Mouse (Mus musculus) testis, postnatal 14 days (tissue): ENCODE measurements around the gene Rpl19.

Experiments
- DNase-seq: peaks from one replicate; pipeline ENCODE4 v3.0.0; 2021; ENCODE audit warnings: low spot score

Gene Rpl19

GRCm38 (mm10) chr11:98052989-98053834, 26.7 kb downstream of the Rpl19 start, which contains the start of gene Stac2:
TSS of gene Stac2 (minus strand) at chr11:98053462.
- peak; percentile 85 for DNase-seq

- DNase-seq, result no peak
These were observed 31.0 kb downstream of the Rpl19 start for GRCm38 (mm10) chr11:98057466-98057865.

GRCm38 (mm10) chr11:98057998-98058397, 31.5 kb downstream of the Rpl19 start:
- peak; percentile 87 for DNase-seq

- DNase-seq, result no peak
These were observed 33.2 kb downstream of the Rpl19 start for GRCm38 (mm10) chr11:98059662-98060061.

GRCm38 (mm10) chr11:98060104-98060692, 33.7 kb downstream of the Rpl19 start:
- DNase-seq, result no peak

GRCm38 (mm10) chr11:98061441-98061840, 34.9 kb downstream of the Rpl19 start:
- no peak for DNase-seq

- DNase-seq, result no peak
These were observed 35.5 kb downstream of the Rpl19 start for GRCm38 (mm10) chr11:98061904-98062562.

GRCm38 (mm10) chr11:98066201-98066600, 39.7 kb downstream of the Rpl19 start:
- peak; percentile 57 for DNase-seq

GRCm38 (mm10) chr11:98067255-98067654, 40.7 kb downstream of the Rpl19 start:
- DNase-seq, result peak; percentile 91

GRCm38 (mm10) chr11:98073442-98073841, 46.9 kb downstream of the Rpl19 start:
- no peak for DNase-seq

GRCm38 (mm10) chr11:98075195-98075808, 48.8 kb downstream of the Rpl19 start:
- peak; percentile 75 for DNase-seq

GRCm38 (mm10) chr11:98077086-98077485, 50.6 kb downstream of the Rpl19 start:
- no peak for DNase-seq
